Mouse (Mus musculus) adipocyte (in vitro differentiated cells): ENCODE measurements around the gene Olfr320.
"Not testable (repeated sequence)": the region's sequence is repeated elsewhere in the genome, so short reads cannot be mapped to it uniquely, and the experiment has no call there.

ENCODE experiments used
- DNase-seq: peaks from one replicate; pipeline ENCODE4 v3.0.0-alpha.2; 2016; ENCODE audit warnings: low spot score

Gene Olfr320

GRCm38 (mm10) chr11:58680799-58681198 lies at the start of gene Olfr320:
TSS of gene Olfr320 (plus strand) at chr11:58681099.
- no peak for DNase-seq

GRCm38 (mm10) chr11:58634878-58635277 lies 46.0 kb upstream of the Olfr320 start:
- DNase-seq: no peak

GRCm38 (mm10) chr11:58636376-58636977 lies 44.4 kb upstream of the Olfr320 start:
- peak; percentile 14 for DNase-seq

DNA sequence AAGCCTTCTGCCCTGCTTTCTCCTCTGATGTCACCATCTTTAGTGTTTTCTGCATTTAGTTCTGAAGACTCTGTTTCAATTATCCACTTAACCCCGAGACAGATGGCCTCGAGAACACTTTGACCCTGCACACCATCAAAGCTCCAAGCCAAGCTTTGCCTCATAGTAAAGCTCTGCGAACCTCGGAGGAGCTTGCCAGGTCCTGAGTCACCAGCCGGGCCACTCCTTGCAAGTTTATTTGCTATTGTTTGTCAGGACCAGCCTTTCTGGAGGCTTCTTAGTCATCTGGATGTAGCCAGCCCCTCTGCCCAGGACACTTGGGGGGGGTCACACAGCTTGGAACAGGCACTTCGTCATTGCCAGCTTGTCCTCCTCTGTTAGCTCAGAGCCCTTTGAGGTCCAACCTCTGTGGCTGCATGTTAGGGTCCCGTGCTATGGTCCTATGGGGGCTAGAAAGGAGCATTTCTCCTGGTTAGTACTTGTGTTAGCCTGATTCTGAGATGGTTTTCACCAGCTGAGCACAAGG lies 42.7 kb upstream of the Olfr320 start:
- DNase-seq: peak; percentile 26

DNA sequence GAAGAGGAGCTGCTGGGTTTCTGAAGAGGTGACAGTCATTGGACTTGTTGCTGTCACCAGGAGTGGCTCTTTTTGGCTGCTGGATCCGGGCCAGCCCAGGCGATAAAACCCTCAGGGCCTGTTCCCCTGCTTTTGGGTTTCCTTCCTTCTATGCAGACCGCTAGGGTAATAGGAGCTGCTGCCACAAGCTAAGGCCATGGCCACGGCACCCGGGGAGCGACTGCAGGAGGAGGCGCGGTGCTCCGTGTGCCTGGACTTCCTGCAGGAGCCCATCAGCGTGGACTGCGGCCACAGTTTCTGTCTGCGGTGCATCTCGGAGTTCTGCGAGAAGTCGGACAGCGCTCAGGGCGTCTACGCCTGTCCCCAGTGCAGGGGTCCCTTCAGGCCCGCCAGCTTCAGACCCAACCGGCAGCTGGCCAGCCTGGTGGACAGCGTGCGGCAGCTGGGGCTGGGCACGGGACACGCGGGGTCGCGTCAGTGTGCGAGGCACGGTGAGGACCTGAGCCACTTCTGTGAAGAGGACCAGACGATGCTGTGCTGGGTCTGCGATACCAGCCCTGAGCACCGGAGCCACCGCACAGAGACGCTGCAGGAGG lies 40.5 kb upstream of the Olfr320 start, which contains the start of gene Trim58:
Gene Trim58 (plus strand): TSS at position 194 of the 596 bp plus-strand sequence.
- no peak for DNase-seq

DNA sequence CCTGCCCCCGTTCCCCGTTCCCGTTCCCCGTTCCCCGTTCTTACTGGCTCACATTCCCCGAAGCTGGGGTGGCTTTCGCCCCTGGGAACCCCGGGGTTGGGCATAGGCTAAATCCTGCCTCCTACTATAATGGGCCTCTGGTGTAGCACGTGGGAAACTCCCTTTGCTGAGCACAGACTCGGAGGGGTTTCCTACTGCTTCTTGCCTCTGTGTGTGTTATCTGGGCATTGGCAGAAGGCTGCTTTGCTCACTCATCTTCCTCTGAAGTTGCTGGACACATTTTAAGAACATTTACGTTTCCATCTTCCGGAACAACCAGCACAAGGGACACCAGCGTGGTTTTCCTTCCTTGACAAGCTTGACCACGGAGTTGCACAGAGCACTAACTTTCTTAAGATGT lies 39.8 kb upstream of the Olfr320 start:
- DNase-seq: no peak

GRCm38 (mm10) chr11:58641638-58642358 lies 39.1 kb upstream of the Olfr320 start:
- DNase-seq: no peak

DNA sequence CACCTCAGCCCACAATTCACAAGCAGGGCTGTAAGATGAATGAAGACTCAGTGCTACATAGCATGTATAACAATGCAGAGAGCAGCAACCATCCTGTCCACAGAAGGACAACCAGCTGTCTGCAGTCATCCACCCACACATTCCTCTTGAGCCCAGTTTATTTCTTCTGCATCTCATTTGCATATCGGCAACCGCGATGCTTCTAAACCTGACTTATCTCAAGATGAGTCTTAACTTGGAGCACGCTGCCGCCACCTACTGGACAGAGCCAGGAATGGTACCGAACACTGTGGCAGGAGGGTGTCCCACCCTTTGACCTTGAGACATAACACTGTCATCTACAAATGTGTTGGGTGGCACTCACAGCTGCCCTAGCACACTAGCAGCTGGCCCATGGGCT lies 37.5 kb upstream of the Olfr320 start:
- no peak for DNase-seq

- DNase-seq: no peak
Observed at GRCm38 (mm10) chr11:58655151-58655550, 25.7 kb upstream of the Olfr320 start.

DNA sequence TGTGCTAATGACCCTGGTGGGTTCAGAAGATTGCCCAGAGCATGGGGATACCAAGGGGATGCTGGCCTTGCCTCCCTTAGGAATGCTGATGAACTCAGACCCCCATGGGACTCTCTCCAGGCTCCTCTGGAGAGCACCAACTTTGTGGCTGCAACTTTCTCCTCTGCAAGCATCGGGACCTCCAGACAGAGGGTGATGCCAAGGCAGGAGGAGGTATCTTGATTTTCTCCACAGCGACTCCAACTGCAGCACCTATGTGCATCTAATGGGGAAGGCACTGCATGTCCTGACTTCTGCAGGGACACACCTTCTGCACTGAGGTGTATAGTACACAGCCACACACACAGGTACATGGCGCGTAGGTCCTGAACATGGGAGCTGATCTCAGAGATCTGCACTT lies 22.3 kb upstream of the Olfr320 start, which contains the start of gene Olfr322:
Gene Olfr322 (plus strand): TSS at position 187 of the 400 bp plus-strand sequence.
- no peak for DNase-seq

- DNase-seq: no peak
Observed at GRCm38 (mm10) chr11:58669252-58669651, 11.6 kb upstream of the Olfr320 start.

GRCm38 (mm10) chr11:58671825-58672224 lies 9.1 kb upstream of the Olfr320 start:
- no peak for DNase-seq

- DNase-seq: no peak
Observed at GRCm38 (mm10) chr11:58698862-58699261, 18.0 kb downstream of the Olfr320 start, which contains the start of gene Olfr319. TSS of gene Olfr319 (plus strand) at chr11:58699162.

GRCm38 (mm10) chr11:58709086-58709485 lies 28.2 kb downstream of the Olfr320 start:
- no peak for DNase-seq

DNA sequence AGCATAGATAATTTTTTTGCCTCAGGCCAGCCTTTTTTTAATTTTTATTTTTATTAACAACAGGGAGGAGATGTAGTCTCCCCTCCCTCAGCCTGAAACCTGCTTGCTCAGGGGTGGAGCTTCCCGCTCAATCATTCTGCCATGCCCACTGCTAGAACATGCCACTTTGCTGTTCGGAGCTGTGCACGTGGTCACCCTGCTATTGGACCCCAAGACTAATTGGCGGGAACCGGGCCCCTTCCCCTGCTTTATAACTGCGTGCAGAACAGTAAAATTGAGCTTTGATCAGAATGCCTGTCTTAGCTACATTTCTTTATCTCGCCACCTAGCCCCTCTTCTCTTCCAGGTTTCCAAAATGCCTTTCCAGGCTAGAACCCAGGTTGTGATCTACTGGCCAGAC lies 36.8 kb downstream of the Olfr320 start:
- not testable (repeated sequence) for DNase-seq

GRCm38 (mm10) chr11:58719701-58720100 lies 38.8 kb downstream of the Olfr320 start:
- no peak for DNase-seq

DNA sequence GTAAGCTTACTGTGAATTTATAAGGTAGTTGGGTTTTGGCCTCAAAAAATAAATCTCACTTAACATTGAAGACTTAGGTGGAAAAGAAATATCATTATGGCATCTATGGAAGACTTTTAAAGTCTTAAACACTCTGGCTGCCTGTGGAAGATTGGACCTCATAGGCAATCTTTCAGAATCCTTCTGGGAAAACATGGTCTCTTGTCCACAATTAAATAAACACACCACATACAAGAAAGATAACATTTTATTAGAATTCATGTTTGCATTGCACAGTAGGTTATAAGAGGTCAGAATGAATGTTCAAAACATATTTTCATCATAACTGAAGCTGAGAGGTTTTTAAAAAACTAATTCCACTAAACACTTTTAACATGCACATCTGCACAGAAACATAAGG lies 43.0 kb downstream of the Olfr320 start, which contains the start of gene Olfr318:
Gene Olfr318 (minus strand): TSS at position 101 of the 400 bp plus-strand sequence.
- no peak for DNase-seq

DNA sequence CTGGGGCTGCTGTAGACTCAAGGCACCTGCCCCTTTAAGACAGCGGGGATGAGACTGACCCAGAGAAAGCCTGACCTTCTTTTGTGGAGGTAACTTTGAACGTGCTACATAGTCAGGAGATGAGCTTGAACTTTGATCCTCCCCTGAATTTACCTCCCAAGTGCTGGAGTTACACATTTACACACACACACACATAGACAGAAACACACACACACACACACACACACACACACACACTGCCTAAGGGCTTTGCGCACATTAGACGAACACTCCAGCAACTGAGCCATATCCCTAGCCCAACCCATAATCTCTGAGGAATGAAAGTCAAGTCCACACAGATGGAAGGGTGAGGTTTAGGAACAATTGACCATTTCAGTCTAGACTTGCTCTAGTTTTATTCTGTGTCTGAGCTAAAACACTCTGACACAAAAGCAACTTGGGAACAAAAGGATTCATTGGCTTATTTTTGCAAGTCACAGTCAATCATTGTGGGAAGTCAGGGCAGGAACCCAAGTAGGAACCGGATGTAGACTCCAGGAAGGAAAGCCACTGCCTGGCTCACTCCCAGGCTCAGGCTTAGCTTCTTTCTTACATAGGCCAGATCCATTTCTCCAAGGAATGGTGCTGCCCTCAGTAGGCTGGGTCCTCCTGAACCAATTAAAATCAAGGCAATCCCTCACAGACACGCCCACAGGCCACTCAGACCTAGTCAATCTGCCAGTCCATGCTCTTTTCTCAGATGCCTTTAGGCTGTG lies 47.2 kb downstream of the Olfr320 start:
- DNase-seq: not testable (repeated sequence)

DNA sequence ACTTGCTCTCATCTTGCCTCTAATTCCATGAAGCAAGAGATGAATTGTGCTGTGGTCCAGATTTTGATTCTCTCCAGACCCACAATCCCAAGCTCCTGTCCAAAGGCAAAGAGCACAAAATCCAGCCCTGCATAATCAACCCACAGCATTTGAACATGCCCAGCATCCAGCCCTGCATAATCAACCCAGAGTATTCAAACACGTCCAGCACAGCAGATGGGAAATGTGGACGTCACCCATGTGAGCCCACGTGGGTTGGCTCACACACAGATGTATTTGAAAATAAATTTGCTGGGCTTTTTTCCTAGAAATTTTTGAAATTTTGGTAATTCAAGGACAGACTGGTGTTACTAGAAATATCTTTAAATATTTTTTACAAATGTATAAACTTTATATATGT lies 52.5 kb downstream of the Olfr320 start:
- no peak for DNase-seq
